Mouse (Mus musculus) myocyte (in vitro differentiated cells): Measurements from ENCODE around the gene Ushbp1. TPM values are rescaled to one million over a fixed set of nuclear protein-coding genes. Genes with fewer than 3 reads are reported as not detected.
"Not testable (repeated sequence)": the region's sequence is repeated elsewhere in the genome, so short reads cannot be mapped to it uniquely, and the experiment has no call there.

Experiments
- H3K27me3 ChIP-seq: one replicate; pipeline ENCODE4 v1.6.1; 2011; ENCODE audit not compliant: control insufficient read depth, insufficient read depth, insufficient read length
- H3K36me3 ChIP-seq: one replicate; pipeline ENCODE4 v1.6.1; 2011; ENCODE audit not compliant: control insufficient read depth, insufficient read depth
- H3K4me2 ChIP-seq: one replicate; pipeline ENCODE4 v1.6.1; 2011; ENCODE audit warnings: low read depth, control low read depth
- H3K4me3 ChIP-seq: one replicate; pipeline ENCODE4 v1.5.1; 2011; ENCODE audit warnings: mild to moderate bottlenecking, control low read depth, moderate library complexity
- H3K79me2 ChIP-seq: one replicate; pipeline ENCODE4 v1.6.1; 2011; ENCODE audit not compliant: control insufficient read depth, insufficient read depth
- H3ac ChIP-seq: one replicate; pipeline ENCODE4 v1.6.1; 2011; ENCODE audit not compliant: control insufficient read depth, insufficient read length
- CEBPB ChIP-seq: IDR thresholded peaks from 2 replicates; pipeline ENCODE4 v1.6.1; 2011; ENCODE audit warnings: mild to moderate bottlenecking, moderate library complexity; ENCODE audit not compliant: poor library complexity, insufficient read depth, severe bottlenecking
- E2F4 ChIP-seq: IDR thresholded peaks from one replicate; pipeline ENCODE4 v1.6.1; 2011; ENCODE audit warnings: mild to moderate bottlenecking, control low read depth, moderate library complexity; ENCODE audit not compliant: insufficient read depth
- MAX ChIP-seq: IDR thresholded peaks from one replicate; pipeline ENCODE4 v1.6.1; 2011; ENCODE audit warnings: low read depth, mild to moderate bottlenecking, control low read depth
- MYOD1 ChIP-seq, 3 experiments: IDR thresholded peaks; one replicate each; pipeline ENCODE4 v1.6.1; 2011; ENCODE audit warnings: control low read depth in 2 of 3, low read depth in 2 of 3, mild to moderate bottlenecking in 2 of 3, moderate library complexity in 1 of 3; ENCODE audit not compliant: insufficient read length in 2 of 3, control insufficient read depth in 1 of 3
- MYOG ChIP-seq, 3 experiments: IDR thresholded peaks; one replicate each; pipeline ENCODE4 v1.6.1; 2011; ENCODE audit warnings: control low read depth in 2 of 3, low read depth in 2 of 3, mild to moderate bottlenecking in 2 of 3; ENCODE audit not compliant: insufficient read length in 2 of 3, control insufficient read depth in 1 of 3, insufficient read depth in 1 of 3
- POLR2A ChIP-seq: IDR thresholded peaks from one replicate; pipeline ENCODE4 v1.6.1; 2011; ENCODE audit warnings: low read depth, mild to moderate bottlenecking, control low read depth, moderate library complexity; ENCODE audit not compliant: insufficient read length
- POLR2AphosphoS2 ChIP-seq: IDR thresholded peaks from one replicate; pipeline ENCODE4 v1.6.1; 2011; ENCODE audit warnings: low read depth, control low read depth; ENCODE audit not compliant: insufficient read length
- REST ChIP-seq: IDR thresholded peaks from one replicate; pipeline ENCODE4 v1.6.1; 2011; ENCODE audit warnings: mild to moderate bottlenecking, control low read depth, moderate library complexity; ENCODE audit not compliant: insufficient read depth, insufficient read length
- SRF ChIP-seq: IDR thresholded peaks from one replicate; pipeline ENCODE4 v1.6.1; 2011; ENCODE audit warnings: low read depth; ENCODE audit not compliant: control insufficient read depth, insufficient read length
- TCF12 ChIP-seq: IDR thresholded peaks from one replicate; pipeline ENCODE4 v1.6.1; 2011; ENCODE audit warnings: mild to moderate bottlenecking, control low read depth; ENCODE audit not compliant: poor library complexity, insufficient read depth, severe bottlenecking
- TCF3 ChIP-seq: IDR thresholded peaks from one replicate; pipeline ENCODE4 v1.6.1; 2011; ENCODE audit warnings: low read depth, control low read depth; ENCODE audit not compliant: insufficient read length
- USF1 ChIP-seq: IDR thresholded peaks from one replicate; pipeline ENCODE4 v1.6.1; 2011; ENCODE audit warnings: low read depth, mild to moderate bottlenecking, control low read depth, moderate library complexity
- polyA plus RNA-seq: library from polyadenylated mRNA; unstranded; fragments of >200 nt; fragmentation: generic; extraction: Trizol; gene quantifications from one replicate; pipeline ENCODE4 v1.2.1, GENCODE M21; 2012; ENCODE audit warnings: missing spikeins

The Ushbp1 gene
- polyA plus RNA-seq: 0.02 TPM

GRCm38 (mm10) chr8:71395629-71396028 lies at the start of gene Ushbp1:
Gene Ushbp1, minus strand, starts transcription at chr8:71395802.
- TF ChIP-seq SRF: no peak
- no peak for TF ChIP-seq E2F4
- no peak for TF ChIP-seq MAX
- Histone ChIP-seq H3ac (peak within 1 kb of the TSS; percentile 73), H3K36me3 (no peaks in the 10 kb centered on the region), H3K4me3 (peak within 1 kb of the TSS; percentile 81), H3K79me2 (peaks cover 16% of the 10 kb centered on the region), H3K27me3 (no peaks in the 10 kb centered on the region), H3K4me2 (peak within 1 kb of the TSS; percentile 83)

- TF ChIP-seq MAX: no peak
- TF ChIP-seq MYOD1 (IDR thresholded peaks at IDR 0.05; ENCODE audit: control insufficient read depth in 1 of 3, insufficient read length in 2 of 3, low read depth in 2 of 3): peak; percentile 41 to 75 (median 52)
- no peak for TF ChIP-seq E2F4
- TF ChIP-seq POLR2AphosphoS2: no peak
- no peak for TF ChIP-seq REST
- peak; percentile 76 for TF ChIP-seq TCF12
- TF ChIP-seq MYOG (IDR thresholded peaks at IDR 0.05; ENCODE audit: control insufficient read depth in 1 of 3, insufficient read depth in 1 of 3, insufficient read length in 2 of 3, low read depth in 2 of 3): peak in 1 of 3 experiments; percentile 55
- no peak for TF ChIP-seq POLR2A
- H3K36me3 ChIP-seq: no peaks in the 10 kb centered on the region
- H3K4me3 ChIP-seq: no peak overlapping the region
- no peak overlapping the region for H3ac ChIP-seq
- no peak overlapping the region for H3K4me2 ChIP-seq
- H3K79me2 ChIP-seq: no peaks in the 10 kb centered on the region
- H3K27me3 ChIP-seq: no peaks in the 10 kb centered on the region
These were observed 49.5 kb upstream of the Ushbp1 start for GRCm38 (mm10) chr8:71445096-71445495.

- Histone ChIP-seq H3K4me3 (no peak overlapping the region), H3K36me3 (no peaks in the 10 kb centered on the region), H3ac (no peak overlapping the region), H3K27me3 (no peaks in the 10 kb centered on the region), H3K79me2 (no peaks in the 10 kb centered on the region), H3K4me2 (no peak overlapping the region)
- TF ChIP-seq POLR2A (no peak), E2F4 (no peak), TCF3 (no peak), CEBPB (no peak), USF1 (no peak), MAX (no peak), MYOG (IDR thresholded peaks at IDR 0.05; ENCODE audit: control insufficient read depth in 1 of 3, insufficient read depth in 1 of 3, insufficient read length in 2 of 3, low read depth in 2 of 3) (no peak), SRF (no peak), TCF12 (no peak), POLR2AphosphoS2 (no peak), REST (no peak), MYOD1 (IDR thresholded peaks at IDR 0.05; ENCODE audit: control insufficient read depth in 1 of 3, insufficient read length in 2 of 3, low read depth in 2 of 3) (no peak)
These were observed 45.8 kb upstream of the Ushbp1 start for GRCm38 (mm10) chr8:71441404-71441803.

GRCm38 (mm10) chr8:71437041-71437440 lies 41.4 kb upstream of the Ushbp1 start:
- no peaks in the 10 kb centered on the region for H3K27me3 ChIP-seq
- no peak overlapping the region for H3K4me3 ChIP-seq
- H3K36me3 ChIP-seq: no peaks in the 10 kb centered on the region
- TF ChIP-seq TCF3: no peak
- no peak for TF ChIP-seq POLR2AphosphoS2
- no peak for TF ChIP-seq REST
- TF ChIP-seq SRF: no peak
- no peak for TF ChIP-seq MYOG (IDR thresholded peaks at IDR 0.05; ENCODE audit: control insufficient read depth in 1 of 3, insufficient read depth in 1 of 3, insufficient read length in 2 of 3, low read depth in 2 of 3)
- H3K79me2 ChIP-seq: no peaks in the 10 kb centered on the region
- no peak overlapping the region for H3K4me2 ChIP-seq
- H3ac ChIP-seq: no peak overlapping the region

- not testable (repeated sequence) for H3ac ChIP-seq, H3K4me2 ChIP-seq, H3K4me3 ChIP-seq, H3K27me3 ChIP-seq, H3K79me2 ChIP-seq, H3K36me3 ChIP-seq
These were observed 37.3 kb upstream of the Ushbp1 start for GRCm38 (mm10) chr8:71432935-71433334.

GRCm38 (mm10) chr8:71422121-71422520 lies 26.5 kb upstream of the Ushbp1 start:
- Histone ChIP-seq H3K4me2 (no peak overlapping the region), H3ac (no peak overlapping the region), H3K4me3 (no peak overlapping the region), H3K27me3 (no peaks in the 10 kb centered on the region), H3K79me2 (no peaks in the 10 kb centered on the region), H3K36me3 (no peaks in the 10 kb centered on the region)
- TF ChIP-seq MAX (no peak), MYOG (IDR thresholded peaks at IDR 0.05; ENCODE audit: control insufficient read depth in 1 of 3, insufficient read depth in 1 of 3, insufficient read length in 2 of 3, low read depth in 2 of 3) (no peak), USF1 (no peak)
